Mouse (Mus musculus) G1E (cell line): Measurements from ENCODE around the gene Ldb3.

Source experiments
- CTCF ChIP-seq: IDR thresholded peaks from 2 replicates; pipeline ENCODE4 v1.5.1; 2012; ENCODE audit warnings: low read depth, low read length, inconsistent platforms, mixed read lengths
- GATA1 ChIP-seq: IDR thresholded peaks from 2 replicates; pipeline ENCODE4 v1.6.1; 2012; ENCODE audit warnings: borderline replicate concordance, low read length, inconsistent platforms, mixed read lengths
- GATA2 ChIP-seq: IDR thresholded peaks from 2 replicates; pipeline ENCODE4 v1.6.1; 2012; ENCODE audit warnings: low read depth, low read length, inconsistent platforms, borderline replicate concordance
- POLR2AphosphoS5 ChIP-seq: IDR thresholded peaks from 2 replicates; pipeline ENCODE4 v1.6.1; 2012; ENCODE audit warnings: low read depth, low read length, inconsistent platforms; ENCODE audit not compliant: insufficient replicate concordance
- TAL1 ChIP-seq: conservative IDR thresholded peaks from 2 replicates; pipeline ENCODE4 v1.6.1; 2012; ENCODE audit warnings: low read depth, low read length, inconsistent platforms, mixed read lengths

- no peak for TF ChIP-seq CTCF
- TF ChIP-seq GATA1: no peak
- no peak for TF ChIP-seq GATA2
- no peak for TF ChIP-seq TAL1
- TF ChIP-seq POLR2AphosphoS5: no peak
Observed at GRCm38 (mm10) chr14:34589185-34589713, 767 bp upstream of the Ldb3 start.
